Mouse (Mus musculus) cerebellum, adult 2 months (tissue): Measurements from ENCODE around the gene Zcchc8. TPM values are rescaled to one million over a fixed set of nuclear protein-coding genes. Genes with fewer than 3 reads are reported as not detected.
"Not testable (repeated sequence)": the region's sequence is repeated elsewhere in the genome, so short reads cannot be mapped to it uniquely, and the experiment has no call there.

Experiments
- DNase-seq, 2 experiments: peaks; one replicate each; pipeline ENCODE4 v3.0.0; 2021
- H3K27ac ChIP-seq: fragments of 200-500 bp; 2 replicates; pipeline ENCODE4 v1.5.1; 2012; ENCODE audit warnings: low read length, control low read depth, inconsistent platforms; ENCODE audit not compliant: insufficient read depth
- H3K27me3 ChIP-seq: fragments of 200-500 bp; 2 replicates; pipeline ENCODE4 v1.6.1; 2012; ENCODE audit warnings: inconsistent platforms, mild to moderate bottlenecking, low read length, moderate library complexity; ENCODE audit not compliant: control insufficient read depth, insufficient read depth
- H3K4me1 ChIP-seq: fragments of 200-500 bp; 2 replicates; pipeline ENCODE4 v1.6.1; 2011; ENCODE audit warnings: low read length; ENCODE audit not compliant: control insufficient read depth, insufficient read depth
- H3K4me3 ChIP-seq: fragments of 200-500 bp; replicated peaks from 2 replicates; pipeline ENCODE3; 2011; ENCODE audit warnings: mild to moderate bottlenecking, low read depth, low read length, control low read depth; ENCODE audit not compliant: insufficient read depth
- CTCF ChIP-seq: fragments of 200-500 bp; IDR thresholded peaks from 2 replicates; pipeline ENCODE4 v1.5.1; 2011; ENCODE audit warnings: low read depth, mild to moderate bottlenecking, control low read depth, low read length, moderate library complexity, borderline replicate concordance; ENCODE audit not compliant: insufficient read depth
- POLR2A ChIP-seq: fragments of 200-500 bp; IDR thresholded peaks from 2 replicates; pipeline ENCODE4 v1.6.1; 2011; ENCODE audit warnings: low read length, control low read depth, borderline replicate concordance; ENCODE audit not compliant: insufficient read depth
- WGBS: fragments of 180-500 bp; shearing (Covaris S2); methylation state at CpG from one replicate; pipeline ENCODE4 v1.1.7; 2018; 5-methylcytosine and 5-hydroxymethylcytosine counted together
- polyA plus RNA-seq: library from polyadenylated mRNA; depleted of rRNA; stranded (reverse); fragments of >200 nt; gene quantifications from 2 replicates; pipeline ENCODE4 v1.2.3, GENCODE M21; 2012; rRNA removed

The Zcchc8 gene
- polyA plus RNA-seq: 60.4 and 63.5 TPM in 2 replicates

GRCm38 (mm10) chr5:123720328-123721311 is at the start of gene Zcchc8:
Zcchc8 (minus strand) TSS chr5:123721100.
- under 1% methylated on average over 83 of the region's 83 CpGs for WGBS
- Histone ChIP-seq H3K4me3 (peak within 1 kb of the TSS; percentile 76), H3K4me1 (no peaks in the 10 kb centered on the region), H3K27me3 (no peaks in the 10 kb centered on the region), H3K27ac (peak within 1 kb of the TSS; percentile 80)
- TF ChIP-seq CTCF (no peak), POLR2A (peak; percentile 72; the same call in 1 of the 2 replicates)
- DNase-seq: peak; percentile 97

- not testable (repeated sequence) for H3K4me3 ChIP-seq, DNase-seq, H3K27me3 ChIP-seq, H3K27ac ChIP-seq, H3K4me1 ChIP-seq
- 65% methylated on average over 11 of the region's 11 CpGs for WGBS
Observed at GRCm38 (mm10) chr5:123766455-123766854, 45.6 kb upstream of the Zcchc8 start.

- no peak for DNase-seq
- Histone ChIP-seq H3K27ac (no peak overlapping the region), H3K27me3 (no peaks in the 10 kb centered on the region), H3K4me1 (no peaks in the 10 kb centered on the region), H3K4me3 (no peak overlapping the region)
- 96% methylated on average over 11 of the region's 11 CpGs for WGBS
- TF ChIP-seq CTCF: no peak
- TF ChIP-seq POLR2A: no peak
Observed at GRCm38 (mm10) chr5:123765506-123765905, 44.6 kb upstream of the Zcchc8 start.

DNA sequence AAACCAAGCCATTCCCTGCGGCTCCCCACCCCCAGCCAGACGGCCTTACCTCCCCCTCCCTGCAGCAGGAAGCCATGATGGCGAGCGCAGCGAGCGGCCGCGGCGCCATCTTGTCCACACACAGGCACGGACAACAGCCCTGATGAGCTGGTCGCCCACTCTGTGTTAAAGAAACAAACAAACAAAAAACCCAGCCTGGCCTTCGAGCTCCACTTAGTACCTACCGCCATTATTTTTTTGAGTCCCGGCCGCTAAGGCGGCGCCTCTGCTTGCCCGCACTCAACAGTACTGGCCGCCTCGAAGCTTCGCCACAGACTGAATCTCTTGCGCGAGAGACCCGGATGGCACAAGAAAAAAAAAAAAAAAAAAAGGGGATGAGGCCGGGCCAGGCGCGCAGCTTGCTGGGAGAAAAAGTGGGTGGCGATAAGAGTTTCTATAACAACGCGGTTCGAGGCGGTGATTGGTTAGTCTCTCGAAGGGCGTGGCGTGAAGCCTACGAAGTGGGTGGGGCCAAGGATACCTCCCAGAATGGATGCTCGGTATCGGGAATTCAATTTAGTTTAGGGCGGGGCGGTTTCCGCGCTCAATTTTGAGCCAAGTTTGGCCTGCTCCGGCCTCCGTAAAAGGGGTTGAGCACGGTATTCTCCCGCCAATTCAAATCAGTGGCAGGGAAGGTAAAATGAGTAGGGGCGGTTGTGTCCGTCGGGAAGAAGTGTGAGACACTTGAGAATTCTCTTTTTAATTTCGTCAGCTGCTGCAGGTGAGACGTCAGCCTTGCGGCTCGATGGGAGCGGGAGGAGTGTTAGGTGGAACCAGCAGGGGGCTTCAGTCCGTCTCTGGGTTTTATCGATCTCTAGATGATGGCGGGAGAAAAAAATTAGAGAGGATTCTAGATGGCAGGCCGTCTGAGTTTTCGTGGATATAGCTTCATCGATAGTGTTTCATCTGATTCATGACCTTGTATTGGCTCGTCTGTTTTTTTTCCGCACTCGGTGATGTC is 28.5 kb upstream of the Zcchc8 start, which contains the start of the genes Rsrc2 and Kntc1:
TSS of gene Rsrc2 (minus strand) at position 350 of the 1,000 bp plus-strand sequence.
TSS of gene Kntc1 (plus strand) at position 652 of the 1,000 bp plus-strand sequence.
- 0 out of 2 replicates have a peak, but pooled peaks have one; percentile 4 for TF ChIP-seq CTCF
- peak; percentile 90 for TF ChIP-seq POLR2A
- peak; percentile 99 to 100 for DNase-seq
- under 1% methylated on average over 63 of the region's 63 CpGs for WGBS

GRCm38 (mm10) chr5:123748339-123749064 is 27.6 kb upstream of the Zcchc8 start:
- Histone ChIP-seq H3K27me3 (no peaks in the 10 kb centered on the region), H3K27ac (peak overlapping the region; percentile 10; the same call in 1 of the 2 replicates), H3K4me1 (no peaks in the 10 kb centered on the region; the same call in 1 of the 2 replicates), H3K4me3 (peak overlapping the region; percentile 75)
- under 1% methylated on average over 18 of the region's 18 CpGs for WGBS
- TF ChIP-seq POLR2A: no peak
- no peak for TF ChIP-seq CTCF
- no peak for DNase-seq

More for the DNA sequence above, 28.5 kb upstream of the Zcchc8 start, which contains the start of the genes Rsrc2 and Kntc1:
- Histone ChIP-seq H3K27ac (peak within 1 kb of the TSS; percentile 94), H3K27me3 (no peaks in the 10 kb centered on the region), H3K4me3 (peak within 1 kb of the TSS; percentile 93), H3K4me1 (no peaks in the 10 kb centered on the region; the same call in 1 of the 2 replicates)

GRCm38 (mm10) chr5:123747604-123748003 is 26.7 kb upstream of the Zcchc8 start:
- DNase-seq: no peak
- no peak overlapping the region for H3K27ac ChIP-seq
- peak overlapping the region; percentile 44 for H3K4me3 ChIP-seq
- H3K27me3 ChIP-seq: no peaks in the 10 kb centered on the region
- 3% methylated on average over 7 of the region's 7 CpGs for WGBS
- no peaks in the 10 kb centered on the region; the same call in 1 of the 2 replicates for H3K4me1 ChIP-seq
- TF ChIP-seq POLR2A (no peak), CTCF (no peak)

- Histone ChIP-seq H3K4me3 (peak overlapping the region; percentile 8), H3K4me1 (no peaks in the 10 kb centered on the region; the same call in 1 of the 2 replicates), H3K27ac (no peak overlapping the region), H3K27me3 (no peaks in the 10 kb centered on the region)
- DNase-seq: no peak
- TF ChIP-seq CTCF: no peak
- no peak for TF ChIP-seq POLR2A
Observed at GRCm38 (mm10) chr5:123746253-123746652, 25.4 kb upstream of the Zcchc8 start.
